9 mouse cellular contexts compared by ENCODE assay signal in the genomic region with DNA sequence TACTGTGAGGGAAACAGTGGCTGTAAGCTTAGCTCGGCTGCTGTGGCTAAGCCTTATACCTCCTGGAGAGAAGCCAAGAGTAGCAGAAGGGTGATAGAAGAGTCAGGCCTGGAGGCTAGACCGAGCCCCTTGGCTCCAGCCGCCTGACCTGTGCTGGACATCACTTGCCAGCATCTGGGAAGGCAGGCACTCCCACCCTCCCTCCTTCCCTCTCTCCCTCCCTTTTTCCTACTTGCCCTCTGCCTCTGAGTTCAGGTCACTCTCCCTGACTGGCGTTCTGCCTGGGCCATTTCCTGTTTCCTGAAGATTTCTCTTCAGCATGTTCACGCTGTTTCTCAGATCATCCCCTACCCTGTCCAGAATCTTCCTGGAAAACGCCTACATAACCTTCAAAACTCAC. TPM values are rescaled to one million over a fixed set of nuclear protein-coding genes. Genes with fewer than 3 reads are reported as not detected.
DNase-seq lines count a peak whose midpoint lies in the region; ATAC-seq and TF ChIP-seq lines count a peak whose summit lies in the region.
"Had no signal": no experiment of that assay in that cellular context is flagged by ENCODE, and none has a peak within 500 bp of the region (broad histone marks: within the 10 kb centered on the region; RNA-seq: fewer than 3 reads in every experiment).

No protein-coding gene starts in this region.

- no peak overlapping the region for H3K4me3 ChIP-seq in heart, postnatal 0 days (ENCODE audit: low read depth, low read length)
- H3K4me3 ChIP-seq in limb, embryonic 10.5 days: no peak overlapping the region
- no peak overlapping the region for H3K4me3 ChIP-seq in forebrain, embryonic 13.5 days
- H3K4me3 ChIP-seq: limb, embryonic 13.5 days had no signal

- WGBS in heart, postnatal 0 days: 24% methylated on average over 6 of the region's 6 CpGs
- 9% methylated on average over 6 of the region's 6 CpGs for WGBS in limb, embryonic 10.5 days
- WGBS in forebrain, embryonic 13.5 days: 52% methylated on average over 6 of the region's 6 CpGs

- H3K4me1 ChIP-seq in heart, postnatal 0 days (ENCODE audit: control insufficient read depth, insufficient read depth): peaks cover 23% of the 10 kb centered on the region
- H3K4me1 ChIP-seq in limb, embryonic 10.5 days: peaks cover 76% of the 10 kb centered on the region
- peaks cover 8% of the 10 kb centered on the region for H3K4me1 ChIP-seq in forebrain, embryonic 13.5 days

- peak; percentile 35 for DNase-seq in adrenal gland, postnatal 10 days
- no peak for DNase-seq in adrenal gland, postnatal 4 days (ENCODE audit: low spot score in 2 of 2)
- peak; percentile 46 for DNase-seq in adipocyte (ENCODE audit: low spot score)
- peak; percentile 43 for DNase-seq in heart, postnatal 0 days (ENCODE audit: low spot score)
- DNase-seq in limb, embryonic 10.5 days (ENCODE audit: low spot score): no peak
- no peak for DNase-seq in frontal cortex, postnatal 10 days (ENCODE audit: low spot score in 2 of 2)

- no peak overlapping the region for H3K4me2 ChIP-seq in heart, postnatal 0 days (ENCODE audit: low read depth, low read length)
- no peak overlapping the region for H3K4me2 ChIP-seq in forebrain, embryonic 13.5 days
- H3K4me2 ChIP-seq: limb, embryonic 13.5 days had no signal

- no peak overlapping the region for H3K27ac ChIP-seq in heart, postnatal 0 days (ENCODE audit: low read depth)
- H3K27ac ChIP-seq in limb, embryonic 10.5 days: peak overlapping the region; percentile 3
- no peak overlapping the region for H3K27ac ChIP-seq in forebrain, embryonic 13.5 days
- H3K27ac ChIP-seq: limb, embryonic 13.5 days had no signal

- H3K9me3 ChIP-seq in heart, postnatal 0 days (replicated peaks; ENCODE audit: control insufficient read depth, low read length): no peaks in the 10 kb centered on the region
- no peaks in the 10 kb centered on the region for H3K9me3 ChIP-seq in limb, embryonic 10.5 days (replicated peaks)
- no peaks in the 10 kb centered on the region for H3K9me3 ChIP-seq in forebrain, embryonic 13.5 days (replicated peaks)
- H3K9me3 ChIP-seq: limb, embryonic 13.5 days had no signal

- H3K9ac ChIP-seq in heart, postnatal 0 days (replicated peaks; ENCODE audit: low read depth, low read length): no peak overlapping the region
- no peak overlapping the region for H3K9ac ChIP-seq in forebrain, embryonic 13.5 days
- H3K9ac ChIP-seq: limb, embryonic 13.5 days had no signal

- no peak for TF ChIP-seq CTCF in heart, postnatal 0 days (IDR thresholded peaks at IDR 0.05; ENCODE audit: low read depth)

- H3K27me3 ChIP-seq in heart, postnatal 0 days (ENCODE audit: control insufficient read depth, insufficient read depth, low read length): peaks cover 25% of the 10 kb centered on the region; the same call in 1 of the 2 replicates
- no peaks in the 10 kb centered on the region for H3K27me3 ChIP-seq in limb, embryonic 10.5 days (ENCODE audit: low read depth, poor library complexity, severe bottlenecking)
- peaks cover 3% of the 10 kb centered on the region; the same call in 1 of the 2 replicates for H3K27me3 ChIP-seq in forebrain, embryonic 13.5 days
- H3K27me3 ChIP-seq: limb, embryonic 13.5 days had no signal

- no peak for TF ChIP-seq EP300 in heart, postnatal 0 days (IDR thresholded peaks at IDR 0.05; ENCODE audit: low read depth)

- no peak for ATAC-seq in heart, postnatal 0 days (ENCODE audit: insufficient read depth, low read depth)
- ATAC-seq in erythroid progenitor cell, adult 5-6 weeks (replicated peaks; ENCODE audit: low FRiP score, poor library complexity, severe bottlenecking): no peak
- ATAC-seq in forebrain, embryonic 13.5 days: no peak

- no peaks in the 10 kb centered on the region for H3K36me3 ChIP-seq in heart, postnatal 0 days (replicated peaks; ENCODE audit: control insufficient read depth, insufficient read depth, low read length)
- H3K36me3 ChIP-seq in limb, embryonic 10.5 days: no peaks in the 10 kb centered on the region
- H3K36me3 ChIP-seq in forebrain, embryonic 13.5 days (ENCODE audit: poor library complexity, severe bottlenecking): no peaks in the 10 kb centered on the region
- H3K36me3 ChIP-seq: limb, embryonic 13.5 days had no signal

RNA-seq across cellular contexts. Expression of gene Smad3, which starts 33.5 kb away (rescaled TPM):
- 10 to 100 TPM; 24.4 to 31.8 TPM for total RNA-seq in adrenal gland, postnatal 10 days (2021)
- total RNA-seq in adrenal gland, postnatal 4 days (2021): 10 to 100 TPM; 39.6 to 43.5 TPM
- total RNA-seq in heart, postnatal 0 days (2014; rRNA removed; ENCODE audit: low replicate concordance): 25.9 and 30.2 TPM in 2 replicates
- 6.0 and 6.4 TPM in 2 replicates for polyA plus RNA-seq in heart, postnatal 0 days (2015; fragmentation: Nextera tagmentation; extraction: Ambion mirVana)
- 27.1 and 27.7 TPM in 2 replicates for polyA plus RNA-seq in limb, embryonic 10.5 days (2016; fragmentation: Nextera tagmentation; extraction: Ambion mirVana)
- 4.7 and 5.0 TPM in 2 replicates for total RNA-seq in erythroid progenitor cell, adult 5-6 weeks (2015; ENCODE audit: low replicate concordance)
- total RNA-seq in erythroid progenitor cell, adult 5-6 weeks (2017; ENCODE audit: low replicate concordance): 2.6 and 13.2 TPM in 2 replicates
- 9.9 and 10.7 TPM in 2 replicates for polyA plus RNA-seq in forebrain, embryonic 13.5 days (2015; fragmentation: Nextera tagmentation; extraction: Ambion mirVana)

Comparison
In these comparisons a context has a peak if more than half of its experiments do, and no peak if none do; other contexts are left out.
1. DNase-seq: peak in adrenal gland, postnatal 10 days (single experiment), adipocyte (single experiment) and heart, postnatal 0 days (single experiment); none in adrenal gland, postnatal 4 days (0 of 2), limb, embryonic 10.5 days (single experiment) and frontal cortex, postnatal 10 days (0 of 2).